Mouse (Mus musculus) adrenal gland, adult 2 months (tissue): ENCODE results near the gene Tcf19. TPM values are rescaled to one million over a fixed set of nuclear protein-coding genes. Genes with fewer than 3 reads are reported as not detected.

Experiments
- DNase-seq: peaks from one replicate; pipeline ENCODE4 v3.0.0; 2021
- long read RNA-seq: library from polyadenylated mRNA; stranded (forward); transcript quantifications from one replicate; pipeline ENCODE4 v2.0.0, GENCODE M21; 2021
- polyA plus RNA-seq: library from polyadenylated mRNA; depleted of rRNA; stranded (reverse); fragments of >200 nt; gene quantifications from 2 replicates; pipeline ENCODE4 v1.2.3, GENCODE M21; 2012; rRNA removed
- total RNA-seq, 2 experiments: library from RNA; stranded (reverse); gene quantifications; 2 replicates each; pipeline ENCODE4 v1.2.3; 2021

Tcf19 gene
- total RNA-seq (1 to 10 TPM; 4.6 to 5.0 TPM), polyA plus RNA-seq (7.6 and 9.5 TPM in 2 replicates)
- long read RNA-seq, partial matches to known transcripts = 1 of 3 reads
- long read RNA-seq, other reads (novel, unspliced or antisense) = 1 of 3 reads

- DNase-seq = peak; percentile 99
Measured at GRCm38 (mm10) chr17:35516652-35517500, at the start of gene Tcf19, which contains the start of gene Cchcr1. Gene Tcf19 (minus strand): TSS chr17:35516824. Gene Cchcr1 (plus strand): TSS chr17:35517100.

GRCm38 (mm10) chr17:35558216-35558615, 41.6 kb upstream of the Tcf19 start:
- no peak for DNase-seq

- DNase-seq = peak; percentile 52
Measured at GRCm38 (mm10) chr17:35557351-35557750, 40.7 kb upstream of the Tcf19 start.

- DNase-seq = peak; percentile 51
Measured at GRCm38 (mm10) chr17:35556812-35557211, 40.2 kb upstream of the Tcf19 start.

GRCm38 (mm10) chr17:35556186-35556765, 39.7 kb upstream of the Tcf19 start:
- DNase-seq = no peak

- DNase-seq = no peak
Measured at GRCm38 (mm10) chr17:35554761-35555397, 38.3 kb upstream of the Tcf19 start.

- DNase-seq = no peak
Measured at GRCm38 (mm10) chr17:35554321-35554720, 37.7 kb upstream of the Tcf19 start.

- DNase-seq = peak; percentile 57
Measured at GRCm38 (mm10) chr17:35551881-35552414, 35.3 kb upstream of the Tcf19 start, which contains the start of gene Cdsn. Gene Cdsn (plus strand): TSS chr17:35552128.

- DNase-seq = peak; percentile 38
Measured at GRCm38 (mm10) chr17:35550871-35551270, 34.2 kb upstream of the Tcf19 start.

- no peak for DNase-seq
Measured at GRCm38 (mm10) chr17:35550143-35550494, 33.5 kb upstream of the Tcf19 start.

GRCm38 (mm10) chr17:35549437-35550142, 33.0 kb upstream of the Tcf19 start:
- peak; percentile 92 for DNase-seq

GRCm38 (mm10) chr17:35548636-35549035, 32.0 kb upstream of the Tcf19 start:
- no peak for DNase-seq

GRCm38 (mm10) chr17:35547465-35547864, 30.8 kb upstream of the Tcf19 start:
- no peak for DNase-seq

GRCm38 (mm10) chr17:35544680-35545079, 28.1 kb upstream of the Tcf19 start:
- DNase-seq = peak; percentile 37

- DNase-seq = no peak
Measured at GRCm38 (mm10) chr17:35544001-35544400, 27.4 kb upstream of the Tcf19 start.

GRCm38 (mm10) chr17:35543412-35543861, 26.8 kb upstream of the Tcf19 start:
- DNase-seq = no peak

- DNase-seq = no peak
Measured at GRCm38 (mm10) chr17:35542761-35543411, 26.3 kb upstream of the Tcf19 start.

GRCm38 (mm10) chr17:35539540-35539939, 22.9 kb upstream of the Tcf19 start:
- DNase-seq = no peak

- DNase-seq = no peak
Measured at GRCm38 (mm10) chr17:35538476-35538875, 21.9 kb upstream of the Tcf19 start.

- no peak for DNase-seq
Measured at GRCm38 (mm10) chr17:35537421-35537820, 20.8 kb upstream of the Tcf19 start.

- DNase-seq = peak; percentile 76
Measured at GRCm38 (mm10) chr17:35534343-35534742, 17.7 kb upstream of the Tcf19 start.
